Mouse (Mus musculus) A20 (cell line): Measurements from ENCODE around the gene Zc3h15.

Experiments
- DNase-seq: peaks from one replicate; pipeline ENCODE4 v3.0.0-alpha.2; 2011; ENCODE audit warnings: low read depth, low spot score

Gene Zc3h15

GRCm38 (mm10) chr2:83674421-83674820 lies 30.2 kb downstream of the Zc3h15 start:
- DNase-seq: no peak

- DNase-seq: no peak
Measured at GRCm38 (mm10) chr2:83674896-83675295, 30.7 kb downstream of the Zc3h15 start.

DNA sequence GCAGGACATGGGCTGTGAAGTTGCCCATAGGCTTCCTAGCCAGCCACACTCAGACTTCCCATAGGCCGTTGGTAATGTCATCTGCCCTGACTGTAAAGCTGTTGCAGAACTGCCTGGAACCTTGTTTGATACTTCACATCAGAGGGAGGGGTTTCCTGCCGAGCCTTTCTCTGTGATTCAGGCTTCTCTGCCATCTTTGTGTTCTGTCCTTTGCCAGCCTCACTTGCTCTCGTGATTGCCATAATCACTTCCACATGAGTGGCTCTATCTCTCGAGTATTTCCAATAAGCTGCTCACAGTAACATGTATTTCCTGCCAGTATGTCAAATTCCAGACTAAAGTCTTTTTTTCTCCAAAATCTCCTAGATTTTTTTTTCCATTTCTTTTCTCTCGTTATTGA lies 31.4 kb downstream of the Zc3h15 start:
- no peak for DNase-seq

DNA sequence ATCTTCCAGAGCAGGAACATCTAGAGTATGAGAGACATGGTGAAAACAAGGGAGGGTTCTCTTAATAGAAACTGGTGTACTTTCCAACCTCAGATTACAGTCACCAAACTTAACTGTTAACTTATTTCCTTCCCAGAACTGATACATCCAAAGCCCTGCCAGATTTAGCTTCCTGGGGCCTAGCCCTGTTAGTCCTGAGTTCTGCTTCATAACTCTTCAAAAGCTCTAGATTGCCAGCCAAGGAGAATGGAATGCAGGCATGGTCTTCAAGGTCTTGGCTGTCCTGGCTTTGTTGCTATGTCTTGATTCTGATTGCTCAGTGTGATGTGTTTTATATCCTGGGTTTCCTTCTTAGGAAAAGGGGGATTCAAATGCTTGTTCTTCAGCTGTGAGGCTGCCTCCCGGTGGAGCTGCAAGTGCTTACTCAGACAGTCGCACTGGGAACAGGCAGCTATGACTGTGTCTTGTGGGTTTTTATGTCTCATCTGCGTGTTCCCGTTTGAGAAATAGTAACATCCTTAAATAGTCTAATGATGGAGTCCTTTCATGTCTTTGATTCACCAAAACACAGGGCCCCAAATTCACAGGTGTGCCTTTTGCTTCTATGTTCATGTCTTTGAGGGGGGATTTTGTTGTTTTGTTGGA lies 32.1 kb downstream of the Zc3h15 start:
- no peak for DNase-seq

DNA sequence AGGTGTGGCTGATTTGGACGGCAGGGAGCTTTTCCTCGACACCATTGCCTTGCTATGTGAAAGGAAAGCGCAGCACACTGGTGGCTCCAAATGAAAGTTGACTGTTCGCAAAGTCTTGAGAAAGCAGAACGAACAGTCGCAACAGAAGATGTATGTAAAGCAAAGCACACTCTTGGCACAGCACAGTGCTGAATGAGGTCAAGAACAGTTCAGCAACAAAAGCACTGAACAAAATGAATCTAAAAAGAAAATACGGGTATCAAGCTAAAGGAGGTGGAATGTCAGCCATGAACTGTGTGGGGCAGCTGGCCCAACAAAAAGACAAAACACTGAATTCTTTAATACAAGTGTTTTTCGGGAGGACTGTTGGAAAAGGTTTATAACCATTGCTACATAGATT lies 37.1 kb downstream of the Zc3h15 start:
- DNase-seq: no peak

DNA sequence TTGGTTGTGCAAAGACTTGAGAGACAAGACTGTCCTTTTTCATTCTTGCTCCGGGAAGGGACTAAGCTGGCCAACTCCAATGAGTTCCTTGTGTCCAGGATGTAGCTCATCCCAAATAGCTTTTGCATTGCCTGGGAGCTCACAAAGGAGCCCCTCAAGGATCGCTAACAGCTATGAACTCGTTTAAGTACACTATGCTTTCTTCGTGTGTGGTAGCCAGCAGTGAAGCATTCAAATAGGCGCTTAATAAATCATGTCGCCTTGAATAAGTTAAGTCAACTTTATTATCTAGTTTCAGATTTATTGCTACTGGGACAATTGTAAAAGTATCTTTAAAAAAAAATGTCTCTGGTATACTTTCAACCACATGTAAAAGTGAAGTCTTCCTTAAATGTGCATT lies 37.5 kb downstream of the Zc3h15 start:
- no peak for DNase-seq

- no peak for DNase-seq
Measured at GRCm38 (mm10) chr2:83682282-83682681, 38.0 kb downstream of the Zc3h15 start.

DNA sequence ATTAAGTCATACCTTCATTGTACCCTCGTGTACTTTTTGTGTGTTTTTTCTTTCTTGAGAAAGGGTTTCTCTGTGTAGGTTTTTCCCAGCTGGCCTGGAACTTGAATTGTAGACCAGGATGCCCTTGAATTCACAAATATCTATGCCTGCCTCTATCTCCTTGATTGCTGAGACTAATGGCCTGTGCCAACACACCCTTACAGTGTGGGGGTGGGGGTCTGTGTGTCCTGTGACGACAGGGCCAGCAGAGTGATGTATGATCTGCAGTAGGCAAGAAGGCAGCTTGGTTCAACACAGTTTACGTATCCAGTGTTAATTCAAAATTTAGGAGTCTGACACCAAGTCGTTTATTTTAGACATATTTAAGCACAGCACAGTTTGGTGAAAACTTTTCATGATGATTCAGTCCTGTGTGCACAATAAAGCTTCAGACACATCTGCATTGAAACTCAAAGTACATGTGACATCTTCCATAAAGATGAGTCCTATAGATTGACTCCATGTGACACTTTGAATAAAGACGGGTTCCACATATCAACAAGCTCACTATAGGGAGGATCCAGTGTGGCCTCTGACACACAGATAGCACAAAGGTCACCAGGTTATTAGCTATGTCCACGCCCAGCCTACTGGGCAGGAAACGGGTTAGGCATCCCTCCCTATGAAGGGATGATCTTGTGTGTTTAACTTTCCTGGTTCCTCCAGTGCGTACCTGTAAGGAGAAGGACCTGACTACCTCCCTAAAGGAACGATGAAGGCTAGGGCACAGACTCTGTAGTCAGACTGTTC lies 39.7 kb downstream of the Zc3h15 start:
- no peak for DNase-seq

DNA sequence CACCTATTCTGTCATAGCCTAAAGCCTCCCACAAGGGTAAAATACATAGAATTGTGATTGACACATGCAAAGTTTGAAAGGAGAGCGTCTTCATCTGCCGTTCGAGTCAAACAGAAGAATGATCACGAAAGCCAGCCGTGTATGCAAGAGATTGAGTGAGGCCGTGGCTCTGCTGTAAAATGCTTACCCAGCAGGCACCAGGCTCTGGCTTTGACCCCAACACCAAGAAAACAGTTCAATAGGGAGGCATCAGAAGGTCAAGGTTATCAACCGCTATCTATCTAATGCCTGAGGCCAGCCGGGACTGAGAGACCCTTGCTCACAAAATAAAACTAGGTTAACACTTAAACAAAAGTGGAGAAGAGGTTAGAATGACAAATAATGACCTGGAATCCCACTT lies 40.5 kb downstream of the Zc3h15 start:
- DNase-seq: no peak

DNA sequence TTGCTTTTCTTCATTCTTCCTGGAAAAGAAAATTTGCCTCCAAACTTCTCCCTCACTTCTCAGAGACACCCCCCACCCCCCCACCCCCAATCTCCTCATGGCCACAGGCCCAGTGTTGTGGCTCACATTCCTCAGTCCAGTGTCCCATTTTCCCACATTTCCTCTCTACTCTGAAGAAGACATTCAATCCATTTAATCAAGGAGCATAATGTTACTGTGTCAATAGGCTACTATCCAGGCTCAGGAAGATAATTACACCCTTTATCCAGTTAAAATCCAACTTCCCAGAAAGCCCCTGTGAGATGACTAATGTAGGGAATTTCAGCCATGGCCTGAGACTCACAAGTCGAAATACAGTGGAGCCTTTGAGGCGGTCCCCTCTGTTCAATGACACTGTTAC lies 46.1 kb downstream of the Zc3h15 start:
- no peak for DNase-seq

DNA sequence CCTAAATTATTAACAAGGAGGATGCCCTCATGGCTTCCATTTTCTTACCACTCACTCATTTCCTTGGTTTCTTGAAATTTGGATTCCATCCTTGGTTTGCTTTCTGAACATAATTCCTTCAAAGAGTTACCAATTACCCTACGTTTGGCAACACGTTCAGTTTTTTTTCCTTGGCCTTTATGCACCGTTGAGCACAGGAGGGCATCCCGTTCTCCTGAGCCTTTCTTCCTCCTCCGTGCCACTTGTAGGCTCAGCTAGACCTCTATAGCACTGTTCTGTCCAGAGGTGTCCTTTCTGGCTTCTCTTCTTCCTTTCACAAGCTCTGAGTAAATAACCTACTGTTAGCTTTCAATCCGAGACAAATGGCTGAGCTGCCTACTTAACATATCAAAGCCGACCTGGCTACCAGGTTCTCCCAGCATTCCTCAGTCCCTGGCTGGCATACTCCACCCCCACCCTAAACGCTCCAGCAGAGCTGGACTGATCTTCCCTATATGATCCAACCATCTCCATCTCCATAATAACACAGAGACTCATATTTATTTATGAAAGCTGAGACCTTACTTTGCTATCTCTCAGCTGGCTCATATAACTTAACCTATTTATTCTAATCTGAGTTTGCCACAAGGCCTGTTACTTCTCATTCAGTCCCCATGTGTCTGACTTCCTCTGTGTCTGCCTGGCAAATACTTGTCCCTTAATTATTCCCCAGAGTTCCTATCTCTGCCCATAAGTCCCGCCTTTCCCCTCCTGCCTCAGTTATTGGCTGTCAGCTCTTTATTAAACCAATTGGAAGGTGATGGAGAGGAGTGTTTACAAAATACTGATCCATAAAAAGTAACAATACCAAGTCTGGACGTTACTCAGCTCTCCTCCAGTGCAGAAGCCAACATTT lies 48.7 kb downstream of the Zc3h15 start:
- no peak for DNase-seq

DNA sequence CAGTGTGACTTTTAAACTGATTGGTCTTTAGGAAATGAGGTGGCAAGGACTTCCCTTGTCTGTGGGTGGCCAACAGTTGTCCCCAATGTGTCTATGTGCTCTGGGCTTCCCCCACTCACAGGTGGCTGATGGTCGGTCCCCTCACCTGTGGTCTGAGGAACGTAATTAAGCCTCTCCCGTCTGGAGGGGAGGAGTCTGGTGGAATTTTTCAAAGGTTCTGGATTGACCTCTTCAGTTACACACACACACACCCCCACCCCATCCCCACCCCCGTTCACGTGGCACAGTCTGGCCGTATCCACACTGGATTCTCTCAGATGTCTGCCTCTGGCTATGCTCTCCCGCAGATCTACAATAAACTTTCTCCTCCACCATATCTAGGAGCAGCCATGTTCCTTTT lies 49.8 kb downstream of the Zc3h15 start:
- no peak for DNase-seq

- no peak for DNase-seq
Measured at GRCm38 (mm10) chr2:83695345-83696247, 51.4 kb downstream of the Zc3h15 start.

GRCm38 (mm10) chr2:83698484-83698883 lies 54.2 kb downstream of the Zc3h15 start:
- peak; percentile 38 for DNase-seq

GRCm38 (mm10) chr2:83699324-83699723 lies 55.1 kb downstream of the Zc3h15 start:
- DNase-seq: no peak

DNA sequence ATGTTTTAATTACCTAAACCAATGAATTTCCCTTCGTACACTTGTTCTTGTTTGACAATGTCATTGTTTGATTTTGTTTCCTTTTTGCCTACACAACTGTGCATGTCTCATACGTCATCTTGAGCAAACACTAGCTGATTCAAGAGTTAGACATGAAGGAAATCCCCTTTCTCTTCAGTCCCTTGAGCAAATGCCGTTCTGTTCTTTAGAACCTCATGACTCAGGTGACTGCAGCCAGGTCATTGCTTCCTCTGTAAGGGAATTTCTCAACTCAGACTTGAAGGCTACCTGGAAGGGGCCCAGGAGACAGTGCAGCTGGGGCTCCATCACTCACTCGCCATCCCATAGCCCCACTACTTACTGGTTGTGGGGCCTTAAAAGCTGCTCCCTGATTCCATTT lies 56.4 kb downstream of the Zc3h15 start:
- peak; percentile 21 for DNase-seq

- no peak for DNase-seq
Measured at GRCm38 (mm10) chr2:83702411-83702810, 58.2 kb downstream of the Zc3h15 start.

GRCm38 (mm10) chr2:83705580-83706158 lies 61.4 kb downstream of the Zc3h15 start:
- no peak for DNase-seq

DNA sequence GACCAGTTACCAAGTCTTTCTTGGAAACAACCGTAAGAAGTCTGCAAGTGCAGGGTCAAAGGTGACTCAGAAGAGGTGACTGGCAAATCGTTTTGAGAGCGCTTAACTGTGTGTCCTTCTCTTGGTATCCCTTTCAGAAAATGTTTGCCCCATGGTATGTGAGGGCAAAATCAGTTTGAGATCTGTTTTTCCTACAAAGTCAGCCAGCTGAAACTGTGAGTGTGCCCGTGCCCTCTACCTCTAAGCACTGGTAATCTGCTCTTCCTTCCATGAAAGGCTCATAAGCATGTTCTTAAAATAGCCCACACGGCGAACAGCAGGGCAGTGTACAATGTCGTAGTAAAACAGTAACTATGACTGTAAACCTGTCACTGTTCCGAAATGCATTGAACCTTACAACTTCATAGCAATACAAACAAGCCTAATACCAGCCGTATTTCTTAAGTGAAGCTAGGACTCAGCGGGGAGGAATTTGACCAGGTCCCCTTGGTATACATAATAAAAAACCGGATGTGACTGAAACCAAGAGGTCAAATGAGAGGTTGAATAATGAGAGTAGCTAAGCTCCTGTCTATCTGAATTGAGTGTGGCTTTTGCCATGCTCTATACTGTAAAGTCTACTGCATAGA lies 65.8 kb downstream of the Zc3h15 start:
- no peak for DNase-seq

DNA sequence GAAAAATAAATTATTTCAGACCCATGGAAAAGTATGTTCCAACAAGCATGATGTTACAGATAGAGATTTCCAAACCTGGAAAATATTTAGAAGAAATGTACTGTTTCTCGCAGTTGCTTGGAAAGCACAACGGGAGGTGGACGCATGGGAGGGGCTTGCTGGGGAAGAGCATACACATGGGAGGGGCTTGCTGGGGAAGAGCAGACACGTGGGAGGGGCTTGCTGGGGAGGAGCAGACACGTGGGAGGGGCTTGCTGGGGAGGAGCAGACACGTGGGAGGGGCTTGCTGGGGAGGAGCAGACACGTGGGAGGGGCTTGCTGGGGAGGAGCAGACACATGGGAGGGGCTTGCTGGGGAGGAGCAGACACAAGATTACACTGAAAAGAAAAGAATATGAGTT lies 69.0 kb downstream of the Zc3h15 start:
- peak; percentile 40 for DNase-seq
